Mouse (Mus musculus) ovary, postnatal 14 days (tissue): ENCODE measurements around the gene Zfp423.
A peak's percentile ranks its signal among the peaks of the same experiment; 100 is the strongest.
"Not testable (repeated sequence)": the region's sequence is repeated elsewhere in the genome, so short reads cannot be mapped to it uniquely, and the experiment has no call there.

ENCODE experiments used
- DNase-seq: peaks from one replicate; pipeline ENCODE4 v3.0.0; 2022; ENCODE audit warnings: low spot score

Zfp423 gene

DNA sequence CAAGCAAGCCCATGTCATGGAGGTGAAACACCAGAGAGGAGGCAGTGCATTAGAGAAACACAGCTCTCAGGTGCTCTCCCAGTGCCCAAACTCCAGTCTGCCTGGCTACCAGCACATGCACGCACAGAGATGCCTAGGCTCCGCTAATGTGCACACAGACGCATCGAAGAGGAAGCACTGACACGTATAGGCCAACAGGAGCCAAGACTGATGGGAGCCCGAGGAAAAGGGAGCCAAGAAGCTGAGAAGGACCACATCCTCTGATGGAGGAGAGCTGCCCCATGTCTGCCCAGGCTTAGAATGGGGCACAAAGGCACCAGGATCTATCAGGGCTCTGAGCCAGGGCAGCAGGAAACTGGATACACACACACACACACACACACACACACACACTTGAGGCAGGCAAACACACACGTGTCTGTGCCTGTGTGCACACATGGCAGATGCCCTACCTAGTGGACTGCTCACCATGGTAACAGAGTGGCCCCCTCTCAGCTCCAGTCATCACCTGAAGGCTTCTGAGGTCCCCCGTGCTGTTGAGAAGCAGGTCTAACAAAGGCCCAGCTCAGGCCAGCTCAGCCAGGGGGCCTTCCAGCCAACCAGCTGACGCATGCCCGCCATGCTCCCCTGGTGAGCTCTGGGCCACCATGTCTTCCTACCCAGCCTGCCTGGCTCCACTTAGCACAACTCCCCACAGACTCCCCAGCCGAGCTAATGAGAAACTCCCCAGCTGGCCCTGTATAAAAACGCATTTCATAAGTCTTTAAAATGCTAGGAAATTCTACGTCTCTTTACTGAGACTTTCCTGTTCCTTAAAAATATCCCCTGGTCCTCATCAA lies 64.0 kb downstream of the Zfp423 start:
- no peak for DNase-seq

- no peak for DNase-seq
These were observed 65.1 kb downstream of the Zfp423 start for GRCm38 (mm10) chr8:87894287-87894686.

- DNase-seq: no peak
These were observed 65.8 kb downstream of the Zfp423 start for GRCm38 (mm10) chr8:87893547-87893946.

GRCm38 (mm10) chr8:87892891-87893290 lies 66.5 kb downstream of the Zfp423 start:
- DNase-seq: no peak

DNA sequence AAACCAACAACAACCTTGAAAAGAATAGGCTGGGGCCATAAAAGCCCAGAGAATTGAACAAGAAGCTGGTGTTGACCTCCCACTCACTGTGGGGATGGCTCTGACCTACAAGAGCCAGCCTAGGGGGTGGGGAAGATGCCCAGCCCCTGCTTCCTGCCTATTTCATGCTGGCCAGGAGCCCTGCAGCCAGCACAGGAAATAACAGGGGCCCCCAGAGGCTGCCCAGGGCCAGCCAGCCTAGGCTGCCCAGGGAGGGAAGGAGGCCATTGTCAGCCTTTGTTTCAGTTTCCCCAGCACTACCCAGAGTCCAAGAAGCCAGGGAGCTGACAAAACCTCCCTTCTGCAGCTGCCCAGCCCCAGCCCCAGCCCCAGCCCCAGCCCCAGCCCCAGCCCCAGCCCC lies 67.5 kb downstream of the Zfp423 start:
- DNase-seq: no peak

DNA sequence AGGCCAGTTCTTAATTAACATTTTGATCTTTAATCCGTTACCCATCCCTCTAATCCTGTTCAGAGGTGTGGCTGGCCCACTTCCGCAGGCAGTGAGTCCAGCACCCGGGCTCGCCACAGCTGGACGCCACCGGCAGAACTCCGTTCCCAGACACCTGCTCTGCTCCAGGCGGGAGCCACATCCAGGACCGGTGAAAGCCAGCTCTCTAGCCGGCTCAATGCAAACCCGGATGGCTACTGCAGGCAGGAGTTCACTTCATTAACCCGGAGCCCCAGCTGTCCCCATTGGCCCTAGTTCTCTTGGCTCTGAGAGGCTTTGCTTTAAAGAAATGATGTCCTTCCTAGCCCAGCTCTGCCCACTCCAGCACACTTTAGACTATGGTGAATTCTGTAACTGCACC lies 71.4 kb downstream of the Zfp423 start:
- DNase-seq: no peak

DNA sequence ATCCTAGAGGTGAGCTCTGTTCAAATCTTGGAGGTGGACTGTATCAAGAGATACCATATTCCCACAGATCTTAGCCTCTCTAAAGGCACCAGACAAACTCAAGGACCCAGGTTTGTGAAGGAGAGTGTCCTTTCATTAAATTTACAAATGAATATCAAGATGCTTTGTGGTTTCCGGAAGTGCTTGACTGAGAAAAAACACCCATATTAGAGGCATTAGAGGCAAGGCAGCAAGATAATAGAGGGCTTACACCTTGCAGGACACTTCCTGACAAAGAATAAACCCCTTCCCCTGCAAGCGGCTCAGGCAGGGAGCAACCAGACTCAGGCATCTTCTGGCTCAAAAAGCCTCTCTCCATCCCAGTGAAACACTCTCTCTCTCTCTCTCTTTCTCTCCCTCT lies 78.3 kb downstream of the Zfp423 start:
- DNase-seq: no peak

DNA sequence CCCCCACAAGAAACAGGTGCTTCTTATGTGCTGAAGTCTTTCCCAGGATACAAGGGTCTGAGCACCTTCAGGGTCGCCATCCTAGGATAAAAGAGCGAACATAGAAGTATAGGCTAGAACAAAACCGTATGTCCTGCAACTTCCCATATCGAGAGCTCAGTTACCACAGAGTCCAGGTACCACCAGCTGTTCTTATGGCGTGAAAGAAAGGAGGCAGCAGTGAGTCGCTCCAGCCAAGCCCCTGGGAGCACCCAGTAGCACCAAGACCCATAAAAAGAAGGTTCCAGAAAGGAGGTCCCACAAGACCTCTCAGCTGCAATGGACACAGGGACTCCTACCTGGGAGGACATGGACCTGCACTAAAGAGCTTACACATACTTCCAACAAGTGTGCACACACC lies 83.5 kb downstream of the Zfp423 start:
- DNase-seq: no peak

DNA sequence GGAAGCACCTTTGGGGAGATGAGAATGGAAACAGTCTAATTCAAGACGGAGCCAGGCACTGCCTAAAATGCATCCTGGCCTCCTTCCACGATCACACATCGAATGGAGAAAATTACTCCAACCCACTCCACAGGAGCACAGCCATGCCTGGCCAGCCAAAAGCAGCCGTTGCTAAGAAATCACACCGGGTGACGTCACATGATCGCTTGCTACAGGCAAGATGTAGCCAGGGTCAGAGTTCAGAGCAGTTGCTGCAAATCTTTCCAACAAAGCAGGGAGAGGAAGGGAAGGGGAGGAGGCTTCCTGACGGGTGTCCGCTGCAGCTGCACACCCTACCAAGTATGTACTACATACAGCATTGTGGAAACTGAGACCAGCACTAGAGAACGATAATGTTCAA lies 83.9 kb downstream of the Zfp423 start:
- no peak for DNase-seq

- DNase-seq: no peak
These were observed 86.3 kb downstream of the Zfp423 start for GRCm38 (mm10) chr8:87872987-87873550.

GRCm38 (mm10) chr8:87872356-87872930 lies 87.0 kb downstream of the Zfp423 start:
- DNase-seq: no peak

DNA sequence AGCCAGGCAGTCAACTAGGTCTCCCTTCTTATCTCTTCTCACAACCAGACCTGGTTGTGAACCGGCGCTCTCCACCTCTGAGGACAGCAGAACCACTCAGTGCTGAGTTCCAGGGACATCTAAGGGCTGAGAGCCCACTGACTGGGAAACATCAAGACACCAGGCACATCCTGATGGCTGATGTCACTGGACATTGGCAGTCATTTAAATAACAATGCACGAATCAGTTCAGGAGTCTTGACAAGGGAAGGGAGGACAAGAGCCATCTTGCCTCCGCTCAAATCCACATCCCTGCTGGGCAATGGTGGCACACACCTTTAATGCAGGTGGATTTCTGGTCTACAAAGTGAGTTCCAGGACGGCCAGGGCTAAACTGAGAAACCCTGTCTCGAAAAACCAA lies 92.8 kb downstream of the Zfp423 start:
- DNase-seq: no peak

DNA sequence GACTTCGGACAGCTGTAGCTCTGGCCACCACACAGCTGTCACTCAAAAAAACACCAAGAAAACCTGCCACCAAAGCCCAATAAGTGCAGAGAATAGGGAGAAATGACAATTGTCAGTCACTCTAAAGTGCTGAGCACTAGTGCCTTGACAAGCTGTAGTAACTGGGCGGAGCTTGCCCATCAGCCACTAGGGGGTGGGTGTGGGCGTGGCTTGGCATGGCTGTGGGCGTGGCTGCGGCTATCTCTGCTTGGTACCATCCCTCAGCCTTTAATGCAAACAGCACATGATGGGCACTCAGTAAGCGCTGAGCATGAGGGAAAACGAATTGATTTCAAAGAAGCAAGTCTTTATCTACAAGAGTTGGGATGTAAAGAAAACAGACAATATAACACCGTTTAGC lies 95.2 kb downstream of the Zfp423 start:
- no peak for DNase-seq

DNA sequence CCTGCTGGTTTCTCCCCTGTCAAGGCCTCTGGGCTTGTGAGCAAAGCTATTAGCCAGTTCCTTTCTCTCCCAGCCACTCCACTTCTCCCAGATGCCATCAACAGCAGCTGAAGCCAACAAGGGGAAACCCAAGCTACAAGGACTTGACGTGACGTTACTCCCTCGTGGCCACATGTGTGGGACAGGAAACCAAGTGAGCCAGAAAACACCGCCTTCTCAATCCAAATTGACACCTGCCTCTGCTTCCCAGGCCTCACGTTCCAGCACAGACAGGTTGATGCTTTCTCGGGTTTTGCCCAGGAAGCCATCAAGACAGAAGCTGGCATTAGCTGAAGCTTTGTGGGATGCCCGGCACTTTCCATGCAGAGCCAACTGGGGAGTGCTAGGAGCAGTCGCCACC lies 96.3 kb downstream of the Zfp423 start:
- no peak for DNase-seq

DNA sequence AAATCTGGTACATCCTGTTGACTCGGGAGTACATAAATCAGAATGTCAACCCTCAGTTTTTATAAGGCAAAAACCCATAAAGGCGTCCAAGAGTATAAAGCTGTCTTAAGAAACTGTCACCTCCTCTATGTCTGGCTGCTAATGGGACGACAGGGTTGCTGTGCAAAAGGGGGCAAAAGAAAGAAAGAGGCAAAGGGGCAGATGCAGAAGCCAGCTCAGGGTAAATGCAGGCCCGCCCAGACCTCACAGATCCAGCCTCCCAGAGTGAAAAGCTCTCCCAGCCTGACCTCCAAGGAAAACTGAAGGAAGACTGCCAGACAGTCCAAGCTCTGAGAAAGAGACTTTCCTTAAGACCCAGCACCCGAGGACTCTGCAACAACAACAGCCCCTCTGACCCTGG lies 97.7 kb downstream of the Zfp423 start:
- no peak for DNase-seq

- no peak for DNase-seq
These were observed 98.5 kb downstream of the Zfp423 start for GRCm38 (mm10) chr8:87860905-87861304.

GRCm38 (mm10) chr8:87851871-87852270 lies 107.5 kb downstream of the Zfp423 start:
- no peak for DNase-seq

- DNase-seq: no peak
These were observed 108.0 kb downstream of the Zfp423 start for GRCm38 (mm10) chr8:87851380-87851779.

DNA sequence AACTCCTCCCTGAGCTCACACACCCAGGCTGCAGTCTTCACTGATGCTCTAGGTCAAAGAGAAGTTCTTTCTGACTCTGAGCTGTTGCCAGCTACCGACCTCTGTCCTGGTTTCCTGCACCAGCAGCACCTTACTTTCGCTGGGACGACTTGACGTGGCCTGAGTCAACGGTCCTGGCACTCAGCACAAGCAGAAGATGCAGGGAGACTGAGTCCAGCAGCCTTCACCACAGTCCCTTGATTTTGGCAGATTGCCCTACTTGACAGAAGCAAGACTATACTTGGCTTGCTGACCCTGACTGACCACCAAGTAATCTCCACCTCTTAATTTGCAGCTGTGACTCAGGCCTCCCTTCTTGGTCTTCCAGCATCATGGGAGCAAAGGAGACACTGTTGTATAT lies 110.6 kb downstream of the Zfp423 start:
- DNase-seq: no peak

- DNase-seq: no peak
These were observed 111.6 kb downstream of the Zfp423 start for GRCm38 (mm10) chr8:87847796-87848195.

GRCm38 (mm10) chr8:87842096-87842495 lies 117.3 kb downstream of the Zfp423 start:
- not testable (repeated sequence) for DNase-seq

DNA sequence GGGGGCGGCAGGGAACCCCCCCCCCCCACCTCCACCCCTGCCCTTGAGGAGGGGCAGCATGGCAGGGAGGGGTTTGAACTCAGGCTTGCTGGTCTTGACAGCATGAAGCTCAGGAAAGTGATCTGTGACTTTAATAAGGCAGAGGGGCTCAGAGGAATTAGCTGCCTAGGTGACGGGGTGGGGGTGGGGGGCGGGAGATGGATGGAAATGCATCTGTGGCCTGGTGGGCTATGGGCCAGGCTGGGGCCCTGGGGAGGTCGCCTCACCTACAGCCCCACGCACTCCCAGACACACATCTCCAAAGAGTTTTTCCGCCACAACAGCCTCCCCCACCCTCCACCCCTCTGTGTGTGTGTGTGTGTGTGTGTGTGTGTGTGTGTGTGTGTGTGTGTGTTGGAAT lies 122.1 kb downstream of the Zfp423 start:
- no peak for DNase-seq

GRCm38 (mm10) chr8:87836866-87837265 lies 122.5 kb downstream of the Zfp423 start:
- peak; percentile 56 for DNase-seq

DNA sequence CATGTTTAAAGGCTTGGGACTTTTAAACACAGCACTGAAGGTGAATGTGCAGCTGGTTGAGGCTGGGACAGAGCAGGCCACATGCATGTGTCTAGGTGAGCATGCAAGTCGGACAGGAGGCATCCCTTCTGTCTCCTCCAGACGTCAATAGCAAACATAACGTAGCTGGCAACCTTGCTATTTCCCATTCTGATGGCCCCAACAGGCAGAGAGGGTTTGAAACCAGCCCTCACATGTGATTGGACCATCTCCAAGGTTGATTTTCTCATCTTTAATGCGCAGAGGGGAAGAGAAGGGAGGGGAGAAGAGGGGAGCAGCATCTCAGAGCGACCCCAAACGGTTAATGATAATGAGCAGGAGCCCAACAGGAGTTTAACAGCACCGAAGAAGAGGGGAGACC lies 123.5 kb downstream of the Zfp423 start:
- DNase-seq: no peak
